Mouse (Mus musculus) lung, postnatal 36 days (tissue): ENCODE data around the gene C1ql4.
"Not testable (repeated sequence)": the region's sequence is repeated elsewhere in the genome, so short reads cannot be mapped to it uniquely, and the experiment has no call there.

Experiments used
- DNase-seq: peaks from one replicate; pipeline ENCODE4 v3.0.0; 2022; ENCODE audit warnings: mixed read lengths

The C1ql4 gene

DNA sequence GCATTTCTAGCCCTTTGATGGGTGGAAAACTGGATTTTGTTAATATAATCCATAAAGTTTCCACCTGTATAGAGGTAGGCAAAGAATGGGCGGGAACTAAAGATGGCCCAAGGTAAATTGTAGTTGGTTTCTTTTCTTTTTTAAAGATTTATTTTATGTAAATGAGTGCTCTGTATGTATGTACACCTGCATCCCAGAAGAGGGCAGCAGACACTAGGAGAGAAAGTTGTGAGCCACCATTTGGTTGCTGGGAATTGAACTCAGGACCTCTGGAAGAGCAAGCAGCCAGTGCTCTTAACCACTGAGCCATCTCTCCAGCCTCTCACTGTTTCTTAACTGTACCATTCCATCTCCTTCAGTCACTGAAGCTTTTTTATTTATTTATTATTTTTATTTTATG is 15.6 kb downstream of the C1ql4 start:
- no peak for DNase-seq

DNA sequence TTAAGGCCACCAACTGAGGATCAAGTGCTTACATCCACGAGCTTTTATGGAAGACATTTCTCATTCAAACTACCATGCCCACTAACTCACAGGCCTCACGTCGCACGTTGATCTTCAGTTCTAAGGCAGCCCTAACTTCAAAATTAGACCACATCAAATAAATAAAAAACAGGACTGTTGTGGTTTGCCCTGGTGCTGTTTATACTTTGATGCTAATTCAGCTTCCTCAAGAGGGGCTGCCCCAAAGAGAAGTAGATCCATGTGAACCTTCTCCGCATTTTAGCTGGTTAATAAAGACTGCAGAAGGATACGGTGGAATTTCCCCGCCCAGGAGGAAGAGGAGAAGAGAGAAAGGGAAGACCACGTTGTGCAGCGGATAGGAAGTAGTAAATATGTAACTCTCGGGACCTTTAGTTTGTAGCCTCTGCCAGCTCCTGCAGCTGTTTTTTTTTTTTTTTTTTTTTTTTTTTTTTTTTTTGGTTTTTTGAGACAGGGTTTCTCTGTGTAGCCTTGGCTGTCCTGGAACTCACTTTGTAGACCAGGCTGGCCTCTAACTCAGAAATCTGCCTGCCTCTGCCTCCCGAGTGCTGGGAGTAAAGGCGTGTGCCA is 22.0 kb downstream of the C1ql4 start:
- no peak for DNase-seq

DNA sequence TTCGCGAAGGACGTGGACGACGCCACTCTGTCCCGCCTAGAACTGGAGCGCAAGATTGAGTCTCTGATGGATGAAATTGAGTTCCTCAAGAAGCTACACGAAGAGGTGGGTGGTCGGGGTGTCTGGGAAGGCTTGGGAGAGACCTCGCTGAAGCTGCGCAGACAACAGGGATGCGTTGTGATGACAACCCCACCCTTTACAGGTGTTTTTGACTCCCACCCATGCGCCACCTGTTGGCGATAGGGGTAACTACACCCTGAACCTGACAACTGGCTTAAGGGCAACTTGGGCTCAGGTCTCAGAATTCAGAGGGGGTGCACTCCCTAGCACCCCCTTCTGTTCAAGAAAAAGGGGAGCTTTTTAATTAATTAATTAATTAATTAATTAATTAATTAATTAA is 31.3 kb downstream of the C1ql4 start:
- peak; percentile 23 for DNase-seq

DNA sequence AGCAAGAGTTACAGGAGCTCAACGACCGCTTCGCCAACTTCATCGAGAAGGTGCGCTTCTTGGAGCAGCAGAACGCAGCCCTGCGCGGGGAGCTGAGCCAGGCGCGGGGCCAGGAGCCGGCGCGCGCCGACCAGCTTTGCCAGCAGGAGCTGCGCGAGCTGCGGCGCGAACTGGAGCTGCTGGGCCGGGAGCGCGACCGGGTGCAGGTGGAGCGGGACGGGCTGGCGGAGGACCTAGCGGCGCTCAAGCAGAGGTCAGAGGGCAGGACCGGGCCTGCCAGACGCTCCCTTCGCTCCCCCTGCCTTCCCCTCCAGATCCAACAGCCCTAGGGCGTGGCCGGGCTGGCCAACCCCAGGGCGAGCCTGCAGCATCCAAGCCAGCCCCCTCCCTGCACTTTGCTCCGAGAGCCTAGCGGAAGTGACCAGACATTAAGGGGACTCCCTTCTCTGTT is 32.1 kb downstream of the C1ql4 start:
- DNase-seq, result no peak

DNA sequence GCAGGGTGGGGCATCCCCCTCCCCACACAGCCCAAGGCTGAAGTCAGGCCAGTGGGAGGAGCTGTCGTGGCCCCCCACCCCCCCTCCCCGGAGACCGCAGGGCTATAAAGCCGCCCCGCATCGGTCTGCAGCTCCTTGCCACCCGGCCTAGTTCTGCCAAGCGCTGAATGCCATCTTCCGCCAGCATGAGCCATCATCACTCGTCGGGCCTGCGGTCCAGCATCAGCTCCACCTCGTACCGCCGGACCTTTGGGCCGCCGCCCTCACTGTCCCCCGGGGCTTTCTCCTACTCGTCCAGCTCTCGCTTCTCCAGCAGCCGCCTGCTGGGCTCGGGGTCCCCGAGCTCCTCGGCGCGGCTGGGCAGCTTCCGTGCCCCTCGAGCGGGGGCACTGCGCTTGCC is 32.6 kb downstream of the C1ql4 start, which contains the start of gene Prph:
Gene Prph, plus strand, starts transcription at position 135 of the 400 bp plus-strand sequence.
- no peak for DNase-seq

DNA sequence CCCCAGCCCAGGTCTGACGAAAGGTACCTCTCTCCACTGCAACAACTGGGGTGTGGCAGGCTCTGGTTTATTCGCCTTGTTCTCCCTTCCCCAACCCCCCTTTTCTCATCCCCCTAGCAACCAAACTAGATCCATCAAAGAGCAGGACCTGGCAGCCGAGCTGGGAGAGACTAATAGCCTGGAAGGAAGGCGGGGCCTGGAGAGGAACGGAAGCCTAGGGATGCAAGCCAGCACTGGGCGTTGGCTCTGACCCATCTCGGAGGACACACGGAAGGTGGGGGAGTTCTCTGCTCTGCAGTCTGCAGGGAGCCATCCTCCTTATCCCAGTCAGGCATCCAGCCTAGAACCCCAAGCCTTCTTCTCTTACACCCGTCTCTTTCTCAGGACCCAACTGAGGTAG is 34.2 kb downstream of the C1ql4 start:
- peak; percentile 27 for DNase-seq

DNA sequence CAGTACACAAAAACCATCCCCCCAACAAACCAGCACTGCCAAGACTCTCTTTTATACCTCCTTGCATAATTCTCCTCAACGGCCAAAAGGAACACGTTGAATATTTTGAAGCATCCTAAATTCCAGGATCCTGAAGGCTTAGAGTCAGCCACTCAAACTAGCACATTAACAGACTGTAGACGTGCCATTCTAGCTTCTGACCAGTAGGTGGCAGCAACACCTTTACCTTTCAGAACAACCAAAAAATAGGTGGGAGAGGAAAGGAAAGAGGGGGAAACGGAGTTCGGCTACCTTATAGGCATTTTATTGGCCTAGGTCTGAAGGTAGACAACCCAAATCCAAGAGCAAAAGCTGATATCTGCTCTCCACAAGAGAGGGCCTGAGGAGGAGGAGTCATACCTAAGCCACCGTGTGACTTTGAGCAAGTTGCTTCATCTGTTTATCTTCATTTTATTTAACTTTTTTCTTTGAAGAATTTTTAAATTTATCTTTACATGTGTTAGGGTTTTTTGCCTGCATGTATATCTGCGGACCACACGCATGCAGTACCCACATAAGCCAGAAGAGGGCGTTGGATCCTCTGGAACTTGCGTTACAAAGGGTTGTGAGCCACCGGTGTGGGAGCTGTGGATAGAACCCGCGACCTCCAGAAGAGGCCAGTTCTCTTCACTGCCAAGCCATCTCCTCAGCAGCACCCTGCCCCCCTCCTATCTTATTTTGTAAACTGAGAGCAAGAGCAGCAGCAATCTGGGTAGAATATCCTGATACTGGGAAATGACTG is 38.0 kb downstream of the C1ql4 start:
- peak; percentile 75 for DNase-seq

DNA sequence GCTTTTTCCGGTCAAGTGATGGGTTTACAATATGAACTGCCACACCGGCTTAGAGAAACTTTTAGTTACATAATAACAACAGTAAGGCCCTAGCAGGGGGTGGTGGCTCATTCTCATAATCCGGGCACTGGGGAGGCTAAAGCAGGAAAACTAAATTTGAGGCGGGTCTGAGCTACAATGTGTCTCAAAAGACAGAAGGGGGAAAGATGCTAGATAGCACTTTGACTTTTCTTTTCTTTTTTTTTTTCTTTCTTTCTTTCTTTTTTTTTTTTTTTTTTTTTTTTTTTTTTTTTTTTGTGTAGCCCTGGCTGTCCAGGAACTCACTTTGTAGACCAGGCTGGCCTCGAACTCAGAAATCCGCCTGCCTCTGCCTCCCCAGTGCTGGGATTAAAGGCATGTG is 41.9 kb downstream of the C1ql4 start:
- DNase-seq, result not testable (repeated sequence)

DNA sequence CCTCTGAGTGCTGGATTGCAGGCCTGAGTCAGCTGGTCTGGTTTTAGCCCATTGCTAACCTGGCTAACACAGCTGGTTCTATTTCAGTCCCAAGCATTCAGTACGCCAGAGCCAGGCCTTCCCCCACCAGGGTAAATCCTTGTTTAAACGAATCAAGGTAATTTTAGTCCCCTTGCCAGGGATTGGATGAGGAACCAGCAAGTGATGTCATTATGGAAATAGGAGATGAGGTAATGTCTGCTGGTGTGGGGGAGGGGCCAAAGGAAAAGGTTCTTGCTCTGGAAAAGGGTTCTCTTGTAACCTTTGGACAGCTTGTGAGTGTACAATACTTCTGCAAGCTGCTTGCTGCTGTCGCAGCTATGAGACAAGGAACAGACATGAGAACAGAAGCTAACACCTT is 42.8 kb downstream of the C1ql4 start:
- peak; percentile 45 for DNase-seq

DNA sequence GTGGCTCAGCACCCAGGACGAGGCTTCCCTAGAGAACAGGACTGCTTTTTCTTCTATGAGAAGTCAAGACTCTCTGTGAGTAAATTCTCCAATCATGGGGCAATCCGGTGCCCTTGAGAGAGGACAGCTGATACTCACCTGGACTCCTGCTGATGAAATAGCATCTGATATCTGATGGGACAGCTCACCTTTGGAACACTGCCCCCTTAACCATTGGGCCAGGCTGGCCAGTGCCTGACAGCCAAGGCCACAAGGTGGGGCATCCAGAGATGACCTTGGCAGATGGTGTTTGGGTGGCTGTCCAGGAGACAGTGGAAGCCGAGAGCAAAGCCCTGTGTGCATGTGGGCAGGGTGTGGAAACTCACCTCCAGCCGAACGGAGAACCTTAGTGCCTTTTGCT is 45.3 kb downstream of the C1ql4 start:
- DNase-seq, result no peak

DNA sequence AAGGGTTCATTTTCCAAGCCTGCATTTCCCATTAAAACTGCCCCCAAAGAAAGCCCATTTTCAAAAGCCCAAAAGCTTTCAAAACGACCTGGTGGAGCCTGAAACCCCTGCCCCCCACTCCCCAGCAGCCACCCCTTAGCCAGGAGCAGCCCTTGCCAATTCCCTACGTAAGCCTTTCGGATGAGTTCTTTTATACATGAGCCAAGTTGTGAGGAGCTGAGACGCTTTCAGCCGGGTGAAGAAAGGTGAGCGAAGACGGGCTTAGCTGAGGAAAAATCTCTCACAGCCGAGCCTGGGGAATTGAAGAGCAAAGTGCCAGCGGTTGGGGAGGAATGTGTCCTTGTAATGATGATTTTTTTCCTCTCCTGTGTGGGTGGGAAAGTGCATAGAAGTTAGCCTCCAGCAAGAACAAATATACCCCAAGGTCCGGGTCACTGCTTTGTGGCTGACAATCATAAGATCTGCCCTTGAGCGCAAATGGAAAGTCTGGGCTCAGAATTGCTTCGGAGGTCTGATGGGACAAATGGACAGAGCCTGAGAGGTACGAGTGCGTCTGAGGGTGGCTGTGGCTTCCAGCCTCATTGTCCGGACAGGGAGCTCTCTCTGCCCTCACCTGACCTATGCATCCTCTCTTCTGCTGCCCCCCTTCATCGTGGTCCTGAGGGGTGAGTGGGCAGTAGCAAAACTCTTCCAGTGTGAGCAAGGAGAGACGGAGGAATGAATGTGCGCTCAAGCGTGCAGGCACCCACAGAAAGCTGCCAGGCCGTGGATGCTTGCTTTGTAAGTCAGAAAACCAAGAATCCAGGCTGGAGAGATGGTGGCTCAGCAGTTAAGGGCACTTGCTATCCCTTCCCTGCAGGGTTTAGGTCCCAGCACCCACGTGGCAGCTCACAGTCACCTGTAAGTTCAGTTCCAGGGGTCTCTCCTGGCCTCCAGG is 46.4 kb downstream of the C1ql4 start:
- DNase-seq, result no peak

DNA sequence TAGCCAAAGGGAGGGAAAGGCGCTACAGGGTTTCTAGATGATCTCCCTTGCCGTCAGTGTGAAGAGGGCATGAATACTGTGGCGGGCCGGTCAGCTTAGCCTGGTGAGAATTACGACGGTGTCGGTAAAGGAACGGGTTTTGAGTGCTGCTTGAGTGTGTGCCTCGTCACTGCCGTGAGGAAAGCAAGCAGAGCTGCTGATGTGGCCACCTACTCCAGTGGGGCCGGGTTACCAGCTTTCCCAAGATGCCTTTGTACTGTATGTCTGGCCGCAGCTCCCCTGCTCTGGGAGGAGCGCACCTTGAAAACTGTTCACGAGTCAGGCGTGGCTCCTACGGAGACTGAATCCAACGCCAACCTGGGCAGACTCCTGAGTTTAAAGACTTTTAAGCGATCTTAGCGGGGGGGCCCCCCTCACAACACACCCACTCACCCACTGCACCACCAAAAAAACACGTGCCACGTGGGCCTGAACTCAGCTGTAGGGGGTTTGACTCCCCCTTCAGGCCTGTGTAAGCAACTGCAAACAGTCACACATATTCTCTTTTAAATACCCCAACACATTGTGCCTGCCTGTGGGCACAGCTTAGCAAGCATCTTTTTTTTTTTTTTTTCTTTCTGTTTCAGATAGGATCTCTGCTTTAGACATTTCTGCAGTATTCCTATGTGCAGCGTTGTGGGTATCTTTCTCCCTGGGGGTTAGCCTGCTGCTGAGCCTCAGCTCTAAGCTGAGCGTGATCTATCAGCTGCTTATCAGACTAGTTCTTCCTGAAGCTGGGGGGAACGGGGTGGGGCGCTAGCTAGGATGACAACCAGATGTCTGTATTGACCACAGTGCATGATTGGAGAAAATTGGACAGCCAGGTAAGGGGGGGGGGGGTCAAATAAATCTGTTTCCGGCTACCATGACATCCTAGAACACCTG is 47.4 kb downstream of the C1ql4 start:
- DNase-seq, result no peak

DNA sequence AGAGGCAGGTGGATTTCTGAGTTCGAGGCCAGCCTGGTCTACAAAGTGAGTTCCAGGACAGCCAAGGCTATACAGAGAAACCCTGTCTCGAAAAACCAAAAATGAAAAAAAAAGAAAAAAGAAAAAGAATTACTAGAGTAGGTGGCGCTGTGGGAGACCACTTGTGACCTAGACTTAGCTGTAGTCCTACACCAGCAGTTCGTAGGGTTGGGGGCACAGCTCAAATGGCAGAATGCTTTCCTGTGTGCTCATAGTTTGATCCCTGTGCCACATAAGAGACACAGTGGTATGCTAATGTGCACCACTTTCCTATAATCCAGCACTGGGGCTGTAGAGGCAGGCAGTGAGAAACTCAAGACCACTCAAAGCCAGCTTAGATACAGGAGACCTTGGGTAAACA is 48.3 kb downstream of the C1ql4 start:
- no peak for DNase-seq

DNA sequence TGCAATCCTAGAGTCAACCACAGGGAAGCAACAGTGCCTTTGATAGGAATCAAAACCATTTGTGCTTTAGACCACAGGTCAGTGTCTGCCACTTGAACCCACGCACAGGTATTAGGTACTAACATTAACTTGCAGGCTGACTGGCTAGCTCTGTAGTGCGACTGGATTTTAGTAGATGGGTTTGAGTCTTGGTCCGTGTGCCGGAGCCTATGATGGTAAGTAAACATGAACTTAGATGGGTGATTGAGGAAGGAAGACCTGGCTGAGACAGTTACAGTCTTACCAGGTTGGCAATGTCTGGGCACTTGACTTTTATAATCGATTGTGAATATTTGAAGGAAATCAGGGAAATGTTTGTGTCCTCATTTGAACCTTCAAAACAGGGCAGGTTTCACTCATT is 48.8 kb downstream of the C1ql4 start:
- DNase-seq, result no peak

DNA sequence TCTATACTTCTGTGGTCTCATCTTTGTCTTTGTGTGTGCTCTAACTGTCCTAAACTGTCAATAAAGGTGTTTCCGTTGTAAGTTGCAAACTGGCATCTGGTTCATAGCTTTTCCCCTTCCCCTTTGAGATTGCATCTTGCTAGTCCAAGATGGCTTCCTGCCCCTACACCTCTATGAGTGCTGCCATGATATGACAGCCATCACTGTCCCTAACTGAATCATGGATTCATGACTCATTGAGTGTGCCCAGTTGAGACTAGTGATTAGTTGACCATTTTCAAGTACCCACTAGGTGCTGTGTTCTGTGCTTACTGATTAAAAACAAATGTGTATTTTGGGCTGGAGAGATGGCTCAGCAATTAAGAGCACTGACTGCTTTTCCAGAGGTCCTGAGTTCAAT is 49.6 kb downstream of the C1ql4 start:
- DNase-seq, result no peak

DNA sequence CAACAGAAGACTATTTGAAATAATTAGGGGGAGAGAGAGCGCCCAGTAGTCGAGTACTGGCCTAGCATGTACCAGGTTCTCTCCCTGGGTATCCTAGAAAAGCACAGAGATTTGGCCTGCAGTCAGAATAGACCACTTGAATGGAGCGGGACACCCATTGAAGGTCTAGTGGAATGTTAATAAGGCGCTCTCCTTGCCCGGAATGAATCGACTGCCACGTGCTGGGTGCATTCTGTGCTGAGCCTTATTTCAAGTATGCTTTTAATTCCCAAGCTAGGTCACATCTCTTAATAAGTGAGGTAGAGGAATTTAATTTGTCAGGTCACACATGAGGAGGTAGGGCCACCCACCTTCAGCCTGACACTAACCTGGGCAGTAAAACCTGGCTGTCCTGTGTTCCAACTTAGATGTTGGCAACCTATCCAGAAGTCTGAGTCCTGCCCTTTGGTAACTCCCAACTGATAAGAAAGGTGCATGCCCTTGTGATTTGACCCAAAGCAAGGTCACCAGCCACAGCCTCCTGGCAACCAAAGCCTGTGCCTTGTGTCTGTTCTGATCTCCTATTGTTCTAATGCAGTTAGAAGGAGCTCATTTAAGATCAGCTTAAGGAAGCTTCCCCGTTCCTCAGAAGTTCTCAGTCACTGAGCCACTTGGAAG is 51.2 kb downstream of the C1ql4 start:
- DNase-seq, result peak; percentile 75

DNA sequence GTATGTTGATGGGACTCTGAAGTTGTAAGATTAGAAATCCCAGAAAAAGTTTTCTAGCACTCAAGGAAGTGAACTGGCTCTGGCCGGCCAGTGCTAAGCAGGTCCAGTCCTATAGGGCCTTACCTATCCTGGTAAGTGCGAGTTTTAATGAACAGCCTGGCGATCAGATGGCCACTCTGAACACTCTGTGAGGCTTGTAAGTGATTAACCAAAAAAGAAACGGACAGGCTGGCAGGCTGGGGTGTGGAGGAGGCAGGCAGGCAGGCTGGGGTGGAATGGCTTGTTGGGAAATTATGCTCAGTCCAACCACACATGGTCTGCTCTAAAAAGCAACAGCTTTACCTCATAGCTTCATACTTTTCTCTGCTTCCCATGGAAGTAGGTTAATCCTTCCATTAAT is 52.2 kb downstream of the C1ql4 start:
- no peak for DNase-seq
